Mouse (Mus musculus): ENCODE measurements around the gene Ptdss2.

DNA sequence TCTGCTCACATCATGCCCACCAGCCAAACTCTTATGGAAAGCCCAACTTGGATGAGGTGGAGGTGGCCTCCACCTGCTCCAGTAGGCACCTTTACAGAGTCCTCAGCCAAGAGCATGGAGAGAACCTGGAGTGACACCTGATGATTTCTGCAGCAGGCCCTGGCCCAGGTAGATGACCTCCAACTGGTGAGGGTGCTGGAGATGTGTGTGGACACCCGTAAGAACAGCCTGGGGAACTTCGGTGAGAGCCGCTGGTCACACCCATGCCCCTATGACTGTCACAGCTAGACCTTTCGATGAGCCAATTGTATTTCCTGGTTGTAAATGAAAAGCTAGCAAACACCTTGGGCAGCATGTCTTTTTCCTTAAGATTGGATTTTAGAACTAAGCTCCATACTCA, 75.9 kb downstream of the Ptdss2 start:
- no peak for TF ChIP-seq CTCF (IDR thresholded peaks at IDR 0.05; ENCODE audit: borderline replicate concordance, insufficient read depth, low read length)
- TF ChIP-seq POLR2A (IDR thresholded peaks at IDR 0.05; ENCODE audit: low read depth, low read length): no peak
